Mouse (Mus musculus): ENCODE measurements around the gene Slamf9.

The Slamf9 gene

DNA sequence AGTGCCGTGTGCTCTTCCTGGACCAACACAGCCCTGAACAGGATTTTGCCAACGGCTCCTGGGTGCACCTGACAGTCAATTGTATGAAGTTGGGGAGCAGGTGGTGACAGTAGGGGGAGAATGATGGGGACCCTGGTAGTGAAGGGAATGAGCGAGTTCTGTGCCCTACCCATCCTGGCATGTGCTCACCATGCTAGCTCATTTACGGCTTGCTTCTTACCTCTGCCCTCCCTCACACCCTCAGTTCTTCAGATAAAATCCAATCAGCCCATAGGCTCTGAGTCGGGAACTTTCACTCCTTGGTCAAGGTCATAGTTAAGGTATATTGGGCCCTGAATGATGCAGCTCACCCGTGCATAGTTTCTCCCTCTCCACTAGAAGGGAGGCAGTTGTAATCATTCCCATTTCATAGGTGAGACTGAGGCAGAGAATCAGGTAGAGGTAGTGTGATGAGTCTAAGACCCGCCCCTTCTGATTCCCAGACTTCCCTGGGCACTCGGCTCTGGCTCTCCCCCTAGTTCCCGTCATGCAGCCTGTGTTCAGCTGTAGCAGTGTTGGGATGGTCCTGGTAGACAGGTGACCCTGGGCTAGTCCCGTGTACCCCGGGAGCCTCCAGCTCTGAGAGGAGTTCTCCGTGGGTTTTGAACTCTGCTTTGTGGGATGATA is 14.6 kb downstream of the Slamf9 start:
- WGBS, result 58% methylated on average over 12 of the region's 12 CpGs

DNA sequence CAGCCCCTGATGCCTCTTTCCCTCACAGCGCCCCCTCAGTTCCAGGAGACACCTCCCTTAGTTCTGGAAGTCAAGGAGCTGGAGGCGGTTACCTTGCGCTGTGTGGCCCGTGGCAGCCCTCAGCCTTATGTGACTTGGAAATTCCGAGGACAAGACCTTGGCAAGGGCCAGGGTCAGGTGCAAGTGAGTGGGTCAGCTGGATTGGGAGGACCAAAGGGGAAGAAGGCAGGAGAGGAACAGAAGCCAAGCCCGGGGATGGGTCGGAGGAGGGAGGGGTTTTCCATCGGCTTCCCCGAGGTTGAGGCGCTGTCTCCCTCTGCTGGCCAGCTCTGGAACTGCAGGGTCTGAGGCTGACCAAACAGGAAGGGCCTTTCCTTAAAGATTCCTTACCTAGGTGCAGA is 15.1 kb downstream of the Slamf9 start:
- WGBS, result 2% methylated on average over 10 of the region's 10 CpGs

DNA sequence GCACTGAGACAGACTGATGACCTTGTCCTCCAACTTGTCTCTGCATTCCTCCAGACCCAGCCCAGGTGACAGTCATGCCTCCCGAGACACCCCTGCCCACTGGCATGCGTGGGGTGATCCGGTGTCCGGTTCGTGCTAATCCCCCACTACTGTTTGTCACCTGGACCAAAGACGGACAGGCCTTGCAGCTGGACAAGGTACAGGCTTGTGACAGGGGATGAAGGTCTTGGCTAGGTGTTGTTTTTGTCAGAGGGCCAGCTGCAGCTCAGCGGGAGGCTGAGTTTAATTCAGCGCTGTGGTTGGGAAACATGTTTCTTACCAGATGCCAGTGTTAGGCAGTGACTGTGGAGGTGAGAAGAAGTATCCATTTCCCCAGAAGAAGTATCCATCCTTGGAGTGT is 16.9 kb downstream of the Slamf9 start:
- WGBS, result 81% methylated on average over 8 of the region's 8 CpGs

DNA sequence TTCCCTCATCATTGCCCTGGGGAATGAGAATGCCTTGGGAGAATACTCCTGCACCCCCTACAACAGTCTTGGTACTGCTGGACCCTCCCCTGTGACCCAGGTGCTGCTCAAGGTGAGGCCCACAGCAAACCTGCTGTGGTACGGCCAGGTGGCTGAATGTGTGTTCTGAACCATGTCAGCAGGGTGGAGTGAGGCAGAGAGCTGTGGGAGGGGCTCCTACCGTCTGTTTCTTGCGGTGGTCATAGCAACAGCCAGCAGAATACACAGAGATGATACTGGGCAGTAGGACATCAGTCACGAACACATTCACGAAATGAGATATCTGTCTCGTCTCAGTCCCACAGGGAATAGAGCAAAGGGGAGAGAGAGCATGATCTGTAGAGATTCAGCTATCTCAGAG is 18.4 kb downstream of the Slamf9 start:
- WGBS, result 68% methylated on average over 6 of the region's 6 CpGs

DNA sequence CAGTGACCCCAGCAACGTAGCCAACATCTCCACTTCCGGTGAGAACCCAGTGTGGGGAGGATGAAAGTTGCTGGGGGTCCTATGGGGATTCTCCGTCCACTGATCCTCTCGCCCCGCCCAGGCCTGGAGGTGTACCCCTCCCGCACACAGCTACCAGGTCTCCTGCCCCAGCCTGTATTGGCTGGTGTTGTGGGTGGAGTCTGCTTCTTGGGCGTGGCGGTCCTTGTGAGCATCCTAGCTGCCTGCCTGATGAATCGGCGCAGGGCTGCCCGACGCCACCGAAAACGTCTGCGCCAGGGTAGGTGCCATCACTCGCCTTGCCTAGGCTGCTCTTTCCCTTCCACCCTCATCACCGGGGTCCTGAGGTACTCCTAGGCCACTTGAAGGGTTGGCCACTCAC is 20.9 kb downstream of the Slamf9 start:
- 86% methylated on average over 17 of the region's 17 CpGs for WGBS

DNA sequence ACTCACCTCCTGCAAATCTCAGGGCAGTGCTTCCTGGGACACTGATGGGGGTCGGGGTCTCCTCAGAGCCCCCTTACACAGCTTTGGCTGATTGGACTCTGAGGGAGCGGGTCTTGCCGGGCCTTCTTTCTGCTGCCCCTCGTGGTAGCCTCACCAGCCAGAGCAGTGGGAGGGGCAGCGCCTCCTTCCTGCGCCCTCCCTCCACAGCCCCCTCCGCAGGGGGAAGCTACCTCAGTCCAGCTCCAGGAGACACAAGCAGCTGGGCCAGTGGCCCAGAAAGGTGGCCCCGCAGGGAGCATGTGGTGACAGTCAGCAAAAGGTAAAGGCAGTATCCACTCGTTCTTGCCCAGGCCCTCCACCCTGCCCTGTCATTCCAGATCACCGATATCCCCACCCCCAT is 22.3 kb downstream of the Slamf9 start:
- 89% methylated on average over 10 of the region's 10 CpGs for WGBS

DNA sequence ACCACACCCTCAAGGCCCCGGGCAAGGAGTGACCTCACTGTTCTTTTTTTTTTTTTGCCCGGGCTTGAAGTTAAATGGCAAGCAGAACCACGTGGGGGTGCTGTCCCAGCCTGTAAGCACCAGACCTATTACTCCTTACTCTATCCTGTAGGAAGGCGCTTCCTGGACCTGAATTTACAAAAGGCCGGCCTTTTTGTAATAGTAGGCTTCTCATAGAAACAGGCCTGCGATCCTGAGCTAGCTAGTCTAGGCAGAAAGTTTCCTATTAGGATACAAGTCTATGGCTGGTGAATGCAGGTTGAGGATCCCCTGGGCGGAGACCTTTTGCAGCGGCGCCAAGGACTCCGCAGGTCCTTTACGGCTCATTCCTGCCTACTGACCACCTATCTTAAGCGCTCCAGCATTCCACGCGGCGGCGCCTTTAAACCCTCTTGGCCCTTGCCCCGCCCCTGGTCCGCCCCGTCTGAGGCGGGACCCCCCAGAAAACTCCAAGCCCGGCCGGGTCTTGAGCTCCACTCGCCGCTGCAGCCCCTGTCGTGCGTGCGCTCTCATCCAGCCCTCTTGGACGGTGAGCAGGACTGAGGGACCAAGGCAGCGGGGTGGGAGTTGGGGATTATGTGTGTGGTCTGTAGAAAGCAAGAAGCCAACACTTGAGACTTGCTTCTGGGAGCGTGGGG is 24.7 kb downstream of the Slamf9 start, which contains the start of gene Tagln2:
Gene Tagln2 (plus strand): TSS at position 283 of the 677 bp plus-strand sequence.
- WGBS, result 14% methylated on average over 30 of the region's 30 CpGs

DNA sequence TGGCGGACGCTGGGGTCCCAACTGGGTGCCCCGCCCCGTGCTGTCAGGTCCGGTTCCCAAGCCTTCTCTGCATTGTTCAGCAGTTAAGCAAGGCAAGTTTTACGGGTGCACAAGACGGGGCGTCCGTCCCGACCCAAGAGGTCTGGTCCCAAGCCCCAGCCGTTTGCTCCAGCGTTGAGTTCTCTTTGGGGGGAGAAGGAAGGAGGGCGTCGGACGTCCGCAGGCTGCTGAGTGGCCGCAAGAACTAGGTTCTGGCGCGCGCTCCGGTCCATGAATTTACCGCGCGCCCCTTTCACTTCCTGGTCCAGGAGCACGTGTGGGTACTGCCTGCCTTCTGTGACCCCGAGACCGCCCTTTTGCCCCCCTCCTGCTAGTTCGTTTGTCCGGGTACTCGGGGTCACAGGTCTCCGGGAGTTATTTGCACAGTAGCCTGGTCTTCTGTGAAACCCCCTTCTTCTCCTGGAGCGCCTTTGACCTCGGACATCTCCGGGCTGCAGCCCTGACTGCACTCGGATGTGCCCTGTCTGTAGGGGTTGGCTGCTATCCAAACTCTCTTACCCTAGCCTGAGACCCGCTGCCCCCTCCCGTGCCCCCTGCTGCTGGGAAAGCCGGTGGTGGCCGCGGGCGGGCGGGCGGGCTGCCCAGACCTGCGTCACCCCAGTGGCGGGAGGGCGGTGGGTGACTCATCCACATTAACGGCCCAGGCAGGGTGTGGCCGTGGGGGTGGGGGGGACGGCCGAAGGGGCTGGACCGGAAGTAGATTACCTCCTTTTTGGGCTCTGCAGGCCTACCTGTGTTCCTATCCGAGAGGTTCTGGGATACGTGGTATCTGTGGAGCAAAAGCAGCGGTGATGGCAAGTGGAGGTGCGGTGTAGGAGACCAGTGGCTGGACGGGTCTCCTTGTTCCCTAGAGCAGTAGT is 25.6 kb downstream of the Slamf9 start:
- 5% methylated on average over 56 of the region's 56 CpGs for WGBS

DNA sequence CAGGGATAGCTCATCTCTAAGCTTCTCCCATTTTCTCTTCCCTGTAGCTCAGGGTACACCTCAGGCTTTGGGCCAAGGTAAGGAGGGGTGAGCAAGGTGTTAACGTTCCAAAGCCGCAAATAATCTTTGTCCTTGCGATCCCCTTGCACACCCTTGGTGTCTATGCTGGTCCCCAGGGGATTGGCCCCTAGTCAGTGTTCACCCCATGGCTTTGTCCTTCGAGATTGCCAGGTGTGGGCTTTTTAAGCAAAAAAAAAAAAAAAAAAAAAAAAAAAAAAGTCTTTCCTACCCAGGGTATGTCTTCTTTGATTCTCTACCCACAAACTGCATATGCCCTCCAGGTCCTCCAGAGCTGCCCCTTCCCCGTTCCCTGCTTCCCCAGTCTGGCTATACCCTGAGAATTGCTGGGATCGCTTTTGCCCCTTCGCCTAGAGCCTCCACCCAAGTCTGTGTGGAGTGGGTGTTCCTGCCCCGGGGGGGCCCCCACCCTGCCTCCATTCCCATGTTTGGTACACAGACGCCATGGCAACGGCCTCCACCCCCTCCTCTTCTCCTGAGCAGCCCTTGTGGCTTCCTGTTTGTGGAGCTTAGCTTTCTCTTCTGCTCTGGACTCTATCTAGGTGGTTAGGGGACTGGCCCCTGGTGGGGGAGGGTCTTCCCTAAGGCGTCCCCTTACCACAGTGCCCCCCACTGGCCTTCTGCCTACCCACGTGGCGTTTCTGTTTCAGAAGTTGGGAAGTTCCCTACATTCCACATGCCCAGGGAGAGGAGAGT is 26.4 kb downstream of the Slamf9 start:
- 40% methylated on average over 13 of the region's 13 CpGs for WGBS

DNA sequence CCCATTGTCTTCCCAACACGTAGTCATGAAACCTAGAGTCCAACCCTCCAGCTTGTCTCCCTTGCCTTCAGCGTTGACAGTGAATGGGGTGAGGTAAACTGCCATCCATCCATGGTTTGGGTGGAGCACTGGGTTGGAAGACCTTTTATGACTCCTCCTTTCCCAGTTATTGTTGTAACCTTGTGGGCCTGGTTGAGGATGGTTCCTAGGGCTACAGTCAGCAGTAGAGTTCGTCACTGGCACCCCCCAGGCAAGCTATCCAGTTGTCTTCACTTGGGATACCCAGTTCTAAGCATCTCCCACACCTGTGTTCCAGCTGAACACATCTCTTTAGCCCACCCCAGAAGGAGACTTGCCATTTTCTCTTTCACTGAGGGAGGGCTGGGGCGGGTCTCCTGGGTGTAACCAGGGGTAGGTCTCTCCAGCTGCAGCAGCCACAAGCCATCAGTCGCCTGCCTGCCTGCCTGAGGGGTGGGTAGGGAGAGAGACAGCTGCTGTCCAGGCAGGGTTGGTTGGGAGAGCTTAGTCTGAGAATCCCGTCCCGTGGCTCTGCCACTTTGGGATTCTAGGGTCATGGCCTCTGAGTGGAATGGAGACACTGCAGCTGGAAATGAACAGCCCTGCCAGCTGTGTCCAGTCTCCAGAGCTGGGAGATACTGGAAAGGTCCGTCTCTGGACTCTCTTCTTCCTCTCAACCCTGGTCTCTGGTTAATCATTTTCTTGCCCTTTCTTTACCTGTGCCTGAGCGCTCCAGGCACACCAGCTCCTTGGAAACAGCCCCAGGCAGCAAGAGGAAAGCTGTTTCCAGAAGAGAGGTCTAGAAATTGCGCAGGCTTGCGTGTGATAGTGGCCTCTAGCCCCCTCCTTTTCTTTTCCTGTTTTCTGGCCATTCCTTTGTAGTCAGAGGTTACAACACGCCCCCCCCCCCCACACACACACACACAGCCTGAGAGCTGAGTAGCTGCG is 27.3 kb downstream of the Slamf9 start:
- 56% methylated on average over 13 of the region's 13 CpGs for WGBS

DNA sequence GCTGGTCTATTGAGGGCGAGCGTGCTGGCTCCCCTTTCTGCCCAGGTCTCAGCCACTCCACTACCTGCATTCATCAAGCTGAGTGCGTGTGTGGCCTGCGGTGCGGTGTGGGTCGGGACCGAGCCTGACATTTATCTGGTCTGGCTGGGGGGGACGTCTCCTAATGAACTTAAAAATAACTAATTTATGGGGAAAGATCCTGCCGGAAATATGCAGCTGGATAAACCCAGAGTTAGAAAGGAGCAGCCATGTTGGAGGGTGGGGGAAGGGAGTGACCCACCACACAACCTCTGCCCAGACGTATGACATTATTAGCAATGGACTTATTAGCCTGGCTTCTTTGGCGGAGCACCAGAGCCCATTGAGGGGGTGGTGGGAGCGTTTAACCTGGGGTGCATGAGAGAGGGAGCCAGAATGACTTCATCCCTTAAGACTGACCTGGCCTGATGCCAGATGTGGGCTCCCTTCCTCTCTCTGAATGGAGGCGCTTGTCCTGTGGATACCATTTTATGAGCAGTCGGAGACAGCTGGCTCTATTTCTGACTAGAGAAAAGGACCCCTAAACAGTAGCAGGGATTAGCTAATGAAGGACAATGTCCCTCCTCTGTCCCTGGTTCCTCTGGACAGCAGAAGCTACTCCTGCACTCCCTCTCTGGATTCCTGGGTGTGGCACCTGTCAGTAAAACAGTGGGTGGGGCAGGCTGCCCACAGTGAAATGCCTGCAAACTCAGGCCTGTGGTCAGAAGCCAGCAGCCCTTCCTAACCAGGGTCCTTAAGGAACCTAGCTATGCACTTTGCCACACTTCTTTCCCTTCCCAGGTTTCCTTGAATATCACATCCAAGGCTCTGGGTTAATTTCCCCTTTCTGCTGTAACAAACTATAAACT is 28.2 kb downstream of the Slamf9 start:
- WGBS, result 41% methylated on average over 14 of the region's 14 CpGs

DNA sequence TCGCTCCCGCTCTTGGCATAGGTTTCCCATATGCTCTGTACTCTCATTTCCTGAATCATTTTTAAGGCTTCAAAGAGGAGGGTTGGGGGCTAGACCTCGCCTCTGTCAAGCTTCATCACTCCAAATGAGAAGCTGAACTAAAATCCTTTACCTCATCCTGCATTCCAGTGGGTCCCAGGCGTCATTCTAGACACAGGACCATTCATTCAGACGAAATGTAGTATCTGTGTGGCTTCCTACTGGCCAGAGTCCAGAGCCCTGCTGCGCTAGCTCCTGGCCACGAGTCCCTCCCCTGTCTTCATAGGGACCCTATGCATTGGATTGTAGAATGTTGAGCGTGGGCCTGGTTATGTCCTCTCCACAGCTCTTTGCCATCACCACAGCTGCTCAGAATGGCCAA is 29.6 kb downstream of the Slamf9 start:
- 77% methylated on average over 8 of the region's 8 CpGs for WGBS

DNA sequence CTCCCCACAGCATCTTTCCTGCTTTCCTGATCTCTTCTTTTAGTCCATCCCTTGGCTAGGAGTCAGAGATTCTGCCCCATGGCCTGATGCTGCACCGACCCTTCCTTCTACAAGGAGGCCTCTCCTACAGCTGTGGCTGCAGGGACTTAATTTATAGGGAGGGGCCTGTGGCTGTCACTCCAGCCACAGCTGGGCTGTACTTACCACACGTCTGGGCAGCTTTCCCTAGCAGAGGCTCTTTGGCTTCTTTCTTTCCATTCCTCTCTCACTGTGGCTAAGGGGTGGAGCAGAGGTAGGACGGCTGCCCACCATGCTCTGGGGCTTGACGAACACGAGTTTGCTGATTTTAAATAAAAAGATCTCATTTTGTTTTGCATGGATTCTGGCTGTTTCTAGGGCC is 31.8 kb downstream of the Slamf9 start:
- WGBS, result 65% methylated on average over 5 of the region's 5 CpGs

DNA sequence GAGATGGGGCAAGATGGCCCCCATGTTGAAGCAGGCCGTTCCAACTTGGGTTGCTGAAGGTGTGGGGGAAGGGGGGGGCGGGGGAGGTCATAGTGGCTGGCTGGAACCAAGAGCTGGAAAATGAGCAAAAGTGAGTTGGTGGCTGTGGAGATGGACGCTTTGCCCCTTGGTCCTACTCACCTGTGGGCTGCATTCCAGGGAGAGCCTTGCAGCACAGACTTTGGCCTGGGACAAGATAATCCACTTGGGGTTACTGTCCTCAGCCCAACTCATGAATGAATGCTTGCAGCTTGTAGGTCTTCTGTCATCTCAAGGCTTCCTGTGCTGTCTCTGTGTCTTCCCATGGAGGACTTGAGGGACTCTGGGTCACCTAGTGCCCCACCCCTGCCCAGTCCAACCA is 32.5 kb downstream of the Slamf9 start:
- WGBS, result 96% methylated on average over 3 of the region's 3 CpGs

DNA sequence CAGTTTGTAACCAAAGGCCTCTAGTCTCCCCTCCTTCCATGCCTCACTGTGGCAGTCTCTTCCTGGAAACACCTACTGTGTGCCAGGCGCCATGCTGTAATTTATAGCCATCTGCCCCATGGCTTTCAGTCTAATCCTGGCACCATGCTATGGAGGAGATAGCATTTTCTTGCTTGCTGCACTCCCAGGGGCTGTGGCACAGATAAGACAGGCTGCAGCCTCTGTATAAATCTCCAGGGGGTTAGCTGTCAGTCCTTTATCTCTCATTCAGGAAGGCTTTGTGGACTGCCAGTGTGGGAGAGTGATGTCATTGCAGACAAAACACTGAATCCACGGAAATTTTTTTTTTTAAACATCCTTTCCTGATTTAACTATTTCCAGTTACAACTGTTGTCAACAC is 33.0 kb downstream of the Slamf9 start:
- 70% methylated on average over 2 of the region's 2 CpGs for WGBS

DNA sequence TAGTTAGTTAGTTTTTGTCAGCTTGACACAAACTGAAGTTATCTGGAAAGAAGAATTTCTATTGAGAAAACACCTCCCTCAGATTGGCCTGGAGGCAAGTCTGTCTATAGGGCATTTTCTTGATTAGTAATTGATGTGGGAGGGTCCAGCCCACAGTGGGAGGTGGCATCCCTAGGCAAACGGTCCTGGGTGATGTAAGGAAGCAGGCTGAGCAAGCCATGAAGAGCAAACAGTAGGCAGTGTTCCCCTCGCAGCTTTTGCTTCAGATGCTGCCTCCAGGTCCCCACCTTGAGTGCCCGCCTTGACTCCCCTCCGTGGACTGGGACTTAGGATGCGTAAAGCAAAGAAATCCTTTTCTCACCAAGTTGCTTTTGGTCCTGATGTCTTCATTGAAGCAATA is 34.1 kb downstream of the Slamf9 start:
- WGBS, result 86% methylated on average over 5 of the region's 5 CpGs

DNA sequence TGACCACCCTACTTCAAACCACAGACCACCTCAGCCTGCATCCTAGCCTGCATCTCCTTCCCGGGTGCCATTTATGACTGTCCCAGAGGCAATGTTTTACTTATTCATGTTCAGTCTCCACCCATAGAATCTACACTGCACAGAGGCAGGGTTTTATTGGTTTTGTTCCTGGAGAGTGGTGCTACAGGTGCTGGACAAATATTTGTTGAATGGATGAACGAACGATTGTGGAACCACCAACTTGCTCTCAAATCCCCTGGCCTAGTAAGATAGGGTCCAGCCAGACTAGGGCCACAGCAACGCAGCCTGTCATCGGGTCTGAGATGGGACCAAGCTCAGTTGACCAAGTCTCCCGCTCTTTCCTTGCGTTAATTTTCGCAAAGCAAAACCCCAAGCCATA is 34.8 kb downstream of the Slamf9 start:
- WGBS, result 70% methylated on average over 8 of the region's 8 CpGs

DNA sequence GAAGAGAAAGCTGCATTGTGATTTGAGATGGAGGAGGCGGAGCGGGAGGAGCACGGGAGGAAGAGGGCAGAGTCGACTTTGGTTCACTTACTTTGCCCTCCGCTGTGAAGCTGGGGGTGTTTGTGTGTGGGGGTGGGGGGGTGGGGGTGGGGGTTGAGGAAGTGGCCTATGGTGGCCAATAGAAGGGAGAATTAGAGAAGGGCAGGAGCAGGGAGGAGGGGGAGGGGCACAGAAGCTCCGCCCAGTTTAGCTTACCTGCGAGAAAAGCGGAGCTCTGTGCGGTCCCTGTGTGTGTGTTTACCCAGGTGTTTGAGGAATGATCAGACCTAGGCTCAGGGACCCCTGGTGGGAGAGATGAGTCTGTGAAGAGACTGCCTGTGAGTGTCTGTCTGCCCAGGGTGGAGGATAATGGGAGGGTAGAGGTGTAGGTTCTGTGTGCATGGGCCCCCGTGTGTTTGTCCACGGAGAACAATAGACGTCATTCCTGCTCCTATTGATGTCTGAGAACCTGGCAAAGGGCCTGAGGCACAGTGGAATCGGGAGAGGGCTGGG is 35.3 kb downstream of the Slamf9 start:
- WGBS, result 51% methylated on average over 13 of the region's 13 CpGs

DNA sequence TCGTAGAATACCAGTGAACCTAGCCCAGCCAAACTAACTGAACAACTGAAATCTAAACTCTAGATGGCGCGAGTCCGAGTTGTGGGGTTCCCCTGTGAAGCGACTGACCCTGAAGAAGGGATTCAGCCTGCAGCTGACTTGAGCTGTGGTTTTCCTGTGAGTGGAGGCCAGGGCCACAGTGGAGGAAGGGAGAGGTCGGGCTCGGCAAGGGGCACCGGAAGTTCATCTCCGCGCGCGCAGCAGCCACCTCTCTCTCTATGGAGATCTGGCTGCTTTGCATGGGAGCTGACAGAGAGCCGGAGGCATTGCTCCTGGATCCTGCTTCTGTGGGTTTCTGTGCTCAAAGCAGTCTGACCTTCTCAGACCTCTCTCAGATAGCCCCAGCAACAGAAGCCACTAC is 37.8 kb downstream of the Slamf9 start:
- 46% methylated on average over 13 of the region's 13 CpGs for WGBS
